Mouse (Mus musculus) megakaryocyte, embryonic 14.5 days (primary cell): ENCODE measurements around the gene Inpp5b.

Experiments used
- FLI1 ChIP-seq: IDR thresholded peaks from 2 replicates; pipeline ENCODE4 v1.6.1; 2012; ENCODE audit warnings: low read length, inconsistent platforms, mixed read lengths
- GATA1 ChIP-seq: IDR thresholded peaks from 3 replicates; pipeline ENCODE4 v1.6.1; 2012; ENCODE audit warnings: mixed read lengths, low read length, inconsistent platforms, borderline replicate concordance

- no peak for TF ChIP-seq FLI1
- TF ChIP-seq GATA1: no peak
These were observed 83.3 kb downstream of the Inpp5b start for GRCm38 (mm10) chr4:124824967-124825366.
